Mouse (Mus musculus) frontal cortex, postnatal 25 days (tissue): ENCODE measurements around the gene Atp2a2.

Experiments used
- DNase-seq, 2 experiments: peaks; one replicate each; pipeline ENCODE4 v3.0.0; 2022; ENCODE audit warnings: low spot score in 2 of 2

The Atp2a2 gene

GRCm38 (mm10) chr5:122502077-122502941 is at the start of gene Atp2a2:
Gene Atp2a2 (minus strand): TSS chr5:122502225.
- DNase-seq: peak; percentile 79 to 82

- DNase-seq: no peak
These were observed 48.4 kb upstream of the Atp2a2 start for GRCm38 (mm10) chr5:122550460-122550859.

GRCm38 (mm10) chr5:122548671-122549070 is 46.6 kb upstream of the Atp2a2 start:
- DNase-seq: no peak

DNA sequence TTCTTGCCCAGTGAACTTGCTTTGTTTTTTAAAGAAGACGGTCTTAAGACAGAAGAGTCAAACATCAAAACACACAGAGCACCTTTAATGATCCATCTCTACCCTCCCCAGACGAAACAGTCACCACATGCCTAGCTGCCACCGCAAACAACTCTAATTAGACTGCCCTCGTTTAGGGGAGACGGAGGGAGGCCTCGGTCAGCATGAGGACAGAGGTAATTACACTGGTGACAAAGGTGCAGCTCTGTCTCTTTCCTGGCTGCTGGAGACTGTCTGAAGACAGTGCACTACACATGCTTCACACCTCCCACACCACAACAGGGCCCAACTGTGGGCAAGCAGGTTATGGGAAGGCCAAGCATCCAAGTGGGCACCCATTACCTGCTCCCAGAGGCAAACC is 45.8 kb upstream of the Atp2a2 start:
- no peak for DNase-seq

- DNase-seq: no peak
These were observed 45.3 kb upstream of the Atp2a2 start for GRCm38 (mm10) chr5:122547251-122547714.

- DNase-seq: no peak
These were observed 41.4 kb upstream of the Atp2a2 start for GRCm38 (mm10) chr5:122543392-122543791.

DNA sequence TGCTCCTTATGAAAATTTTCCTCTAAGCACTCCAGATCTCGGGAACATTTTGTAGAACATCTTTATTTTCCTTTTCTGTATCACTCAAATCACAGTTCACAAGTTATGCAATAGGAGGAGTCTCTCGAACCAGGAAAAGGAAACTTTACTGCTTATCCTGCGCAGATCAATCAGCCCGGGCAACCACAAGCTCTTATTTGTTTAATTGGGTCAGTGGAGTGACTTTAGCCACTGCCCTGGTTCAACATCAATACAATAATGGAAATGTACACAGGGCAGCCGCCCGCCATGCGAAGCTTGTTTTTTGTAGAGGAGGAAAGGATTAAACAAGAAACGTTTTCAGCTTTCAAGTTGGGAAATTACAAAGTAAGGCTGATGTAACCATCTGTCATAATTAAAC is 39.8 kb upstream of the Atp2a2 start:
- DNase-seq: no peak

GRCm38 (mm10) chr5:122538077-122538476 is 36.1 kb upstream of the Atp2a2 start:
- DNase-seq: no peak

GRCm38 (mm10) chr5:122537654-122538053 is 35.6 kb upstream of the Atp2a2 start:
- no peak for DNase-seq

GRCm38 (mm10) chr5:122533884-122534283 is 31.9 kb upstream of the Atp2a2 start:
- DNase-seq: no peak

DNA sequence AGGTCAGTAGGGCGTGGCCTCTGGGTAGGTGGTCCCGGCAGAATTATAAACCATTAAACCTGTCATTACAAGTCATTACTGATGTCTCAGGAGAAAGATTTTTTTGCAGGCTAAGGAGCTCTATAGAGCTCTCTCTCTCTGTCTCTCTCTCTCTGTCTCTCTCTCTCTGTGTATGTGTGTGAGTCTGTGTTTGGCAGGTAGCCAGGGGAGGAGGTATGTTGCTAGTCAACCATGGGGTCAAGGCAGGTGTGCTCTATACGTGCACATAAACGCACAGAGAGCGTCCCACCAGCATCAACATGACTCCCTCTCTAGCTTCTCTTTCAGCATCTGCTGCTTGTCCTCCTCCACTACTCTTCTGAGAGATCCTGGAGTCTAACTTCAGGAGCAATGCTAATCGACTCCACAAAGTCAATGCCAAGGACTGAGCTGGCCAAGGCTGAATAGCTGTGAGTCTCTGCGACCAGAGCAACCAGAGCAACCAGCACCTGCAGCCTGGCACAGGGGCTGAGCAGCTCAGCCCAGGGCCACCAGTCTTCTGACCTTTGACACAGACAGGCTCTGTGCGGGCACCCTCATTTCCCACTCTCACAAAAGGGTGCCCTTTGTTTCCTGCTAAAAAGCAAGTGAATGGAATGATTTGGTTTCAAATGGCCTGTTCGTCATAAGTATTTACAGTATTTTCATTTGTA is 28.0 kb upstream of the Atp2a2 start:
- no peak for DNase-seq

GRCm38 (mm10) chr5:122529316-122529715 is 27.3 kb upstream of the Atp2a2 start:
- DNase-seq: no peak

DNA sequence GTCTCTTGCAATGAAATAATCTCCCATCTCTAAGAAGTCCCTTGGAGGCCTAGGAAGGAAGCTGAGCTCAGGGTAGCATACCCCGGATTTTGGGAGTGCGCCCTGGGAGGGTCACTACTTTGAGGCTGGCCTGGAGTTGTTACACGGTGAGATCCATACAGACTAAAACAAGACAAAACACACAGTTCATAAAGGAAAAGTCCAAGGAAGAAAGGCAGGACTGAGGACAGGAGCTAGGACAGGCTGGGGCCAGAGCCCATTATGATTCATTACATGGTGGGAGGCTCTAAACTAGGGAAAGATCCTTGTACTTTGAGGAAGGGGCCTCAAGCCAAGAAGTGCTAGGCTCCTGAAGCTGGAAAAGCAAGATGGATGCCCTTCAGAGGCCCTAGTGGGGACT is 26.6 kb upstream of the Atp2a2 start:
- DNase-seq: no peak

GRCm38 (mm10) chr5:122527761-122528160 is 25.7 kb upstream of the Atp2a2 start:
- DNase-seq: no peak

- no peak for DNase-seq
These were observed 25.1 kb upstream of the Atp2a2 start for GRCm38 (mm10) chr5:122526878-122527730.

- DNase-seq: no peak
These were observed 24.4 kb upstream of the Atp2a2 start for GRCm38 (mm10) chr5:122526405-122526804.

DNA sequence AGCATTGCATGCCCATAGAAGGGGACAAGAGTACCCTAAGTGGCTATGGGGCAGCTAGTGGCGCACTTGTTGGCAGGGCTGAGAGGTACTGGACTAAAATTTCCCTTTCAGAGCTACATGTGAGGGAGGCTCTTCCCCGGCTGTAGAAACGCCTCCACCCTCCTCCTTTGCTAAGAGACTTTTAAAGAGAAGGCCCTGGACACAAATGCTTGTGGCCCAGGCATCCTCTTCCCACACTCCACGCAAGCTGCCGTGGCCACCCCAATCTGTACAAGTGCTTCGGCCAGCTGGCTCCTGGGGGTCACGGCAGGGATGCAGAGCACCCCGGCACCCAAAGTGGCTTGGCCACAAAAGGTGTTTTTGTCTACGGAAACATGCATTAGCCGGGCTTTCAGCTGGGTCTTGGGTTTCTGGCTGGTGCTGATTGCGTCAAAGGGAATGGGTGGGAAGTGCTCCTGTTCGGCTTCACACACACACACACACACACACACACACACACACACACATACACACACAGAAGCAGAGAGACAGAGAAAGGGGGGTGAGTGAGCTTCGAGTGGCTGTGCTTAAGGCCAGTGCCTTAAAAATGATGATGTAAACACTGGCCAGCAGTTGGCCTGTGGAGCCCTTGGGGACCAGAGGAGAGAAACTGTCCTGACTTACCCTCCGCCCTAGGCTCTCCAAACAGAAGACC is 23.4 kb upstream of the Atp2a2 start:
- no peak for DNase-seq

DNA sequence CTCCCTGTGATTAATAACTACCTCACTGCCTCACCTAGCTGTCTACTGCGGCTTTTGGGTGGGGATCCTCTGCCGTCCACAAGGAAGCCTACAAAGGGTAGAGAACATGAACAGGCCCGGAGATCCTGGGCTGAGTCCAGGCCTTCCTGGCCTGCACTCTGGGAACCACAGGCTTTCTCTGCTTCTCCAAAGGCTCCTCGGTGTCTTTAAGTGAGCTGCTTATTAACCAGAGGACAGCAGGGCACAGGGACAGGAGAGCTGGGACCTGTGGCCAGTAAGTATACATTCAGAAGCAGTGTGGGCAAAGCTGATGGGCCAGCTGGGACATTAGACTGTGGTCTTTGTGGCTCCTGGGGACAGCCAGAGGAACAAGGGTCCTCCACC is 22.8 kb upstream of the Atp2a2 start:
- no peak for DNase-seq

DNA sequence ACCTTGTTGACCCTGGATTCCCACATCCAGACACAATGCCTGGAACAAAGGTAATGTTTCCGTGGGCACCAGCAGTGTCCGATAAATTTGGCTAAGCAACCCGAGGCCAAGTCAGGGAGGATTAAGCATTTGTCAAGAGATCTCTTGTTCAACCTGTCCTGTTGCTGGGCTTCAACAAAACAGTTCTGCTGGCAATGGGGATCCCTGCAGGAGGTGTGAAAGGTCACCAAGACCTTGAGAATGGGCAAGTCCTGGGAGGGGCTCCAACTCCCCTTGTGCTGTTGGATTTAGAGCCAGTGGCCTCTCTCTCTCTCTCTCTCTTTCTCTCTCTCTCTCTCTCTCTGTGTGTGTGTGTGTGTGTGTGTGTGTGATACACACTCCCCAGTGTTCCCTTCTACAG is 22.2 kb upstream of the Atp2a2 start:
- DNase-seq: no peak

GRCm38 (mm10) chr5:122521130-122521473 is 19.1 kb upstream of the Atp2a2 start:
- DNase-seq: no peak

GRCm38 (mm10) chr5:122520254-122521129 is 18.5 kb upstream of the Atp2a2 start:
- DNase-seq: no peak
